Mouse (Mus musculus): ENCODE data around the gene Vpreb1.

DNA sequence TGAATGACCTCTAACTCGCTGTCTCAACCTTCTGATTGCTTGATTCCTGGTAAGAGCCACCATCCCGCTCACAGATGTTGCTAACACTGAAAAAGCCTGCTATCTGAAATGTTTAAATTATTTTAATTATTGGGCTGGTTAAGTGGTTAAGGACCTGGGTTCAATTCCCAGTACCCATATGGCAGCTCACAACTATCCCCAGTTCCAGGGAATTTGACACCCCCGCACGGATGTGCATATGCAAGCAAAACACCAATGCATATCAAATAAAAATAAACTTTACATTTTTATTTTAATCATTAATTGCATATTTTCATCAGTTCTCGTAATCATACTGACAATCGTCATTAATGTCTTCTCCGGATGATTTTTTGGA lies 414 bp downstream of the Vpreb1 start:
- TF ChIP-seq POLR2A (IDR thresholded peaks at IDR 0.05; ENCODE audit: low read depth, low read length) = no peak
- TF ChIP-seq CTCF (IDR thresholded peaks at IDR 0.05; ENCODE audit: extremely low read depth, insufficient read length, insufficient replicate concordance, low read depth, low read length) = no peak
